Mouse (Mus musculus): ENCODE data around the gene Itih1. TPM values are rescaled to one million over a fixed set of nuclear protein-coding genes. Genes with fewer than 3 reads are reported as not detected.

Gene Itih1
- not detected for polyA plus RNA-seq (2014; fragmentation: Illumina TruSeq; extraction: RNeasy Lipid Tissue Mini Kit (QIAGEN cat#74804); ENCODE audit: low read depth, low replicate concordance)

DNA sequence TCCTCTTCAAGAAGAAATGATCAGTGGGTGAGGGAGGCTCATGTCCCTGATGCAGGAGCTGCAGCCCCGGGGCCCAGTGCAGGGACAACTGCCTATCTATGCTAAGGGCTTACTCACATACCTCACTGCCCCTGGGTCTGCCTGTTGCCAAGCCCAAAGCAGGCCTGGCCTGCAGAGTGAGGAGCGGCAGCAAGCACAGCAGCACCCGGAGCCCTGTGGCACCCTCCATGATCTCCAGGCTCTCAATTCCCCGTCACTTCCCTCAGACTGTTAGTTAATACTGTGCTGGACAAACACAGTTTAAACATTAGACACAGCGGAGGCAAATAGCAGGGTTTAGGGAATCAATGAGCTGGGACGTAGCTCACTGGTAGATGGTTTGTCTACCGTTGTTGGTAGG is at the start of gene Itih1:
Gene Itih1 (minus strand): TSS at position 252 of the 400 bp plus-strand sequence.

DNA sequence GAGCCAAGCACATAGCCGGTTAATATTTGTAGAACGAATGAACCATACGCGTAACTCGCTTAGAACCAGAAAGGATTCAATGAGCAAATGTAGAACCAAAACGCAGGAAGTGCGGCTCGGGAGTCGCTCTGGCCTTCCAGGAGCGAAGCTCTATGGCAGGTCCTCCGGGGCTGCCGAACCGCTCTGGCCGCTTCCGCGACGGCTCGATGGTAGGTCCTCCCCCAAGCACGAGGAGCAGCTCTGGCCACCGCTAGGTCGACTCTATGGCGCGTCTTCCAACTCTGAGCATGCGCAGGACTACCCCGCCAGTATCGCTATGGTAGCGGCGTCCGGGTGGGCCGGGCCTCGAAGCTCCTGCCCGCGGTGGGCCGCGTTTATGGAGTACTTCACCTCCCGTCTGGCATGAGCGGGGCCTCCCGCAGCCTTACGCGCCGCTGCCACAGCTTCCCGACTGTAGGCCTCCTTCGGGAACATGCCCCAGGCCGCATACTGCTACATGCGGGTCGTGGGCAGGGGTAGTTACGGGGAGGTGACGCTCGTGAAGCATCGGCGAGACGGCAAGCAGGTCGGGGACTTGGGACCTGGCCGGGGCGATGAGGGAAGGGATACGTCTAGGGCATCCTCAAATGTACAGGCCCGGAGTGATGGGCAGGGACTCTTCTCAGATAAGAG is 8.2 kb upstream of the Itih1 start, which contains the start of gene Nek4:
Gene Nek4 (plus strand): TSS at position 224 of the 672 bp plus-strand sequence.

DNA sequence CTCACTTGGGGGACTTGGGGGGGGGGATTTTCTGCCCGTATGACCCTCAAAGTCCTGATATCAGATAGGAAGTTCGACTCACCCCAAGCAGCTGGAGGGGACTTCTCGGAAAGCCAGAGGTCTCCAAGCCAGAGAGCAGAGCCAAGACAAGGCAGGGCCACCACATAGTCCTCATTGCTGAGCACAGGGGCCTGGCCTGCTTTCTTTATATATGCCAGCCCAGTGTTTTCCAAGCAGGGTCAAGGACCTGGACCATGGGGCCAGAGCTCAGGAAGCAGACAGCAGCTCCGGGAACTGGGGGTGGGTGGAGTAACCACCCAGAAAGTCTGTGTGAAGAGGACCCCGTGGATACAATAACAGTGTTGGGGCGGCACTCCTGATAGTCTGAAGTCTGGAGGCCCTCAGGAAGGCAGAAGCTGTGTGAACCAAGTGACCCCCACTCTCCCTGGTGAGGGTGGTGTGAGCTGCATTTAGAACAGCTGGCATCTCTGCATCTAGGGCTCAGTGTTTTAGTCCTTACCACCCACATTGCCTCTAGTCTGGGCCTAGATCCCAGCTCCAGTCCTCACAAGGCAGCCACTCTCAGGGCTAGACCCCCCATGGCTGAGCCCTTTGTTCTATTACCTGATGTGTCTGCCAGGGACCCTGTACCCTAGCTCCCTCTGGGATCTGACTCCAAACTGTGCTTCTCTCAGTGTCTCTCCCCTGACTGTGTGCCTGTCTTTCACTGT is 19.5 kb downstream of the Itih1 start, which contains the start of gene Itih3:
Gene Itih3 (minus strand): TSS at position 386 of the 731 bp plus-strand sequence.

DNA sequence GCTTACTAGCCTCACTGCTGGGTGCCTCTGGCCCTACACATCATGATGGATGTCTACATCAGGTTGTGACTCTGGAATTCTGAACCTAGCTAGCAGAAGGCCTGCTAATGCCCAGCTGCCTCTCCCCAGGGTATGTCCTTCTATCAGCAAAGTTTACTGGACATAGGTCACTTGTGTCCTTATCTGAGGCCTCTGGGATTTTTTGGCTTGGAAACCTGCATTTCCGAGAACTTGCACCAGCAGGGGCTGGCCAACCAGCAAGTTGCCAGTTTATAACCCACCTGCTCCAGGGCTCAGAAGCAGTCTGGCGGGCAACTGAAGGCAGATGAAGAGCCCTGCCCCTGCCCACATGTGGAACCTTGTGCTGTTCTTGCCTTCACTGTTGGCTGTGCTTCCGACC is 56.9 kb downstream of the Itih1 start, which contains the start of gene Itih4:
Gene Itih4 (plus strand): TSS at position 273 of the 400 bp plus-strand sequence.

Other genes starting within 250 kb of the Itih1 start
- 73.5 TPM for gene Sfmbt1, start 228.4 kb downstream of the Itih1 start, polyA plus RNA-seq (2014; fragmentation: Illumina TruSeq; extraction: RNeasy Lipid Tissue Mini Kit (QIAGEN cat#74804); ENCODE audit: low read depth, low replicate concordance)
- 2.1 TPM for gene Tmem110, start 117.7 kb downstream of the Itih1 start, polyA plus RNA-seq (2014; fragmentation: Illumina TruSeq; extraction: RNeasy Lipid Tissue Mini Kit (QIAGEN cat#74804); ENCODE audit: low read depth, low replicate concordance)
- gene Mustn1, start 64.1 kb downstream of the Itih1 start, polyA plus RNA-seq (2014; fragmentation: Illumina TruSeq; extraction: RNeasy Lipid Tissue Mini Kit (QIAGEN cat#74804); ENCODE audit: low read depth, low replicate concordance), result not detected
- gene Itih4, start 56.8 kb downstream of the Itih1 start, polyA plus RNA-seq (2014; fragmentation: Illumina TruSeq; extraction: RNeasy Lipid Tissue Mini Kit (QIAGEN cat#74804); ENCODE audit: low read depth, low replicate concordance), result not detected
- gene Itih3, start 19.5 kb downstream of the Itih1 start, polyA plus RNA-seq (2014; fragmentation: Illumina TruSeq; extraction: RNeasy Lipid Tissue Mini Kit (QIAGEN cat#74804); ENCODE audit: low read depth, low replicate concordance), result 0.28 TPM
- 73.5 TPM for gene Nek4, start 8.1 kb upstream of the Itih1 start, polyA plus RNA-seq (2014; fragmentation: Illumina TruSeq; extraction: RNeasy Lipid Tissue Mini Kit (QIAGEN cat#74804); ENCODE audit: low read depth, low replicate concordance)
- gene Glt8d1, start 58.1 kb upstream of the Itih1 start, polyA plus RNA-seq (2014; fragmentation: Illumina TruSeq; extraction: RNeasy Lipid Tissue Mini Kit (QIAGEN cat#74804); ENCODE audit: low read depth, low replicate concordance), result 650 TPM
- gene Spcs1, start 58.4 kb upstream of the Itih1 start, polyA plus RNA-seq (2014; fragmentation: Illumina TruSeq; extraction: RNeasy Lipid Tissue Mini Kit (QIAGEN cat#74804); ENCODE audit: low read depth, low replicate concordance), result 909 TPM
- 47.5 TPM for gene Pbrm1, start 75.8 kb upstream of the Itih1 start, polyA plus RNA-seq (2014; fragmentation: Illumina TruSeq; extraction: RNeasy Lipid Tissue Mini Kit (QIAGEN cat#74804); ENCODE audit: low read depth, low replicate concordance)
- gene Gnl3, start 75.9 kb upstream of the Itih1 start, polyA plus RNA-seq (2014; fragmentation: Illumina TruSeq; extraction: RNeasy Lipid Tissue Mini Kit (QIAGEN cat#74804); ENCODE audit: low read depth, low replicate concordance), result 114 TPM
- gene Smim4, start 185.7 kb upstream of the Itih1 start, polyA plus RNA-seq (2014; fragmentation: Illumina TruSeq; extraction: RNeasy Lipid Tissue Mini Kit (QIAGEN cat#74804); ENCODE audit: low read depth, low replicate concordance), result 2.9 TPM
- gene Nt5dc2, start 187.8 kb upstream of the Itih1 start, polyA plus RNA-seq (2014; fragmentation: Illumina TruSeq; extraction: RNeasy Lipid Tissue Mini Kit (QIAGEN cat#74804); ENCODE audit: low read depth, low replicate concordance), result 1.9 TPM
- 1.2 TPM for gene Stab1, start 225.4 kb upstream of the Itih1 start, polyA plus RNA-seq (2014; fragmentation: Illumina TruSeq; extraction: RNeasy Lipid Tissue Mini Kit (QIAGEN cat#74804); ENCODE audit: low read depth, low replicate concordance)